8 mouse cellular contexts compared by ENCODE assay signal in genomic region chr17:47614018-47614417, GRCm38 (mm10). TPM values are rescaled to one million over a fixed set of nuclear protein-coding genes. Genes with fewer than 3 reads are reported as not detected.
A peak's percentile ranks its signal among the peaks of the same experiment; 100 is the strongest.
DNase-seq lines count a peak whose midpoint lies in the region; ATAC-seq and TF ChIP-seq lines count a peak whose summit lies in the region.

No protein-coding gene starts in this region.

- no peak for TF ChIP-seq EP300 in liver, postnatal 0 days (IDR thresholded peaks at IDR 0.05; ENCODE audit: low read depth)

- H3K27me3 ChIP-seq in Patski, result no peaks in the 10 kb centered on the region
- H3K27me3 ChIP-seq in liver, postnatal 0 days (ENCODE audit: insufficient read depth, low read length), result no peaks in the 10 kb centered on the region
- no peaks in the 10 kb centered on the region for H3K27me3 ChIP-seq in hindbrain, embryonic 13.5 days

- no peak overlapping the region for H3K4me2 ChIP-seq in liver, postnatal 0 days (ENCODE audit: low read depth, low read length)
- no peak overlapping the region for H3K4me2 ChIP-seq in hindbrain, embryonic 13.5 days

- H3K27ac ChIP-seq in liver, postnatal 0 days (ENCODE audit: low read depth), result no peak overlapping the region
- H3K27ac ChIP-seq in hindbrain, embryonic 13.5 days, result no peak overlapping the region

- DNase-seq in heart, postnatal 14 days, result peak; percentile 35 to 53
- no peak for DNase-seq in heart, postnatal 25 days (ENCODE audit: low spot score)
- DNase-seq in A20 (ENCODE audit: low read depth, low spot score), result peak; percentile 50
- DNase-seq in Patski (ENCODE audit: low read depth, low spot score), result no peak
- peak; percentile 70 for DNase-seq in liver, postnatal 0 days
- no peak for DNase-seq in T-cell, adult 2 months (ENCODE audit: low spot score)
- DNase-seq in layer of hippocampus, adult 9-11 months, result no peak

- no peaks in the 10 kb centered on the region for H3K9me3 ChIP-seq in liver, postnatal 0 days (ENCODE audit: low read length)
- H3K9me3 ChIP-seq in hindbrain, embryonic 13.5 days, result no peaks in the 10 kb centered on the region

- no peak overlapping the region for H3K9ac ChIP-seq in liver, postnatal 0 days (replicated peaks)
- no peak overlapping the region for H3K9ac ChIP-seq in hindbrain, embryonic 13.5 days

- in situ Hi-C loops in Patski (cut with MboI; ENCODE audit: low pct_unique_long_range_greater_than_20kb), result loop anchor here (5.0 kb wide), 2 partner anchors 102 to 237 kb away; no protein-coding TSS in a partner anchor

- H3K36me3 ChIP-seq in liver, postnatal 0 days (replicated peaks; ENCODE audit: insufficient read depth, low read length), result peaks cover 33% of the 10 kb centered on the region
- H3K36me3 ChIP-seq in hindbrain, embryonic 13.5 days, result peaks cover 40% of the 10 kb centered on the region

- H3K4me1 ChIP-seq in liver, postnatal 0 days (ENCODE audit: insufficient read depth), result peaks cover 25% of the 10 kb centered on the region
- H3K4me1 ChIP-seq in hindbrain, embryonic 13.5 days (replicated peaks), result peaks cover 36% of the 10 kb centered on the region

- WGBS in liver, postnatal 0 days (ENCODE audit: insufficient replicate concordance), result 79% methylated on average over 1 of the region's 1 CpGs
- 92% methylated on average over 1 of the region's 1 CpGs for WGBS in hindbrain, embryonic 13.5 days

- intact Hi-C loops in heart, postnatal 14 days (cut with DNase I), result loop anchor here (1.0 kb wide), 1 partner anchor 60 kb away; no protein-coding TSS in a partner anchor
- intact Hi-C loops in heart, postnatal 25 days (cut with DNase I), result loop anchor here (5.0 to 10.0 kb wide), 2 partner anchors 63 to 249 kb away; partner anchors contain the start of gene Mrps10

- ATAC-seq in Patski, result no peak
- ATAC-seq in liver, postnatal 0 days, result no peak
- ATAC-seq in hindbrain, embryonic 13.5 days (ENCODE audit: low FRiP score), result no peak

- no peak overlapping the region for H3K4me3 ChIP-seq in liver, postnatal 0 days (ENCODE audit: low read depth, low read length)
- H3K4me3 ChIP-seq in hindbrain, embryonic 13.5 days, result no peak overlapping the region

- CTCF ChIA-PET in Patski (lab: Charles Lee), result interaction anchor here (0.6 to 2.0 kb wide), 7 partner anchors 8 to 103 kb away, joined by 3 to 9 read pairs (median 4); no protein-coding TSS in a partner anchor

- POLR2A ChIA-PET in Patski (lab: Charles Lee), result interaction anchor here (0.8 kb wide), 1 partner anchor 231 kb away, joined by 3 read pairs; no protein-coding TSS in a partner anchor

- peak; percentile 80 for TF ChIP-seq CTCF in Patski (IDR thresholded peaks at IDR 0.05)
- TF ChIP-seq CTCF in liver, postnatal 0 days (IDR thresholded peaks at IDR 0.05; ENCODE audit: low read depth), result peak; percentile 85

RNA-seq across cellular contexts. Expression of gene Gm20517, which starts 2.6 kb away (rescaled TPM):
- 1 to 10 TPM; 1.9 to 2.5 TPM for total RNA-seq in heart, postnatal 14 days (2021)
- 1 to 10 TPM; 2.3 to 2.5 TPM for total RNA-seq in heart, postnatal 25 days (2021)
- 2.4 TPM for polyA plus RNA-seq in Patski (2021)
- 0.79 and 0.82 TPM in 2 replicates for polyA plus RNA-seq in liver, postnatal 0 days (2015; fragmentation: Nextera tagmentation; extraction: Ambion mirVana)
- polyA plus RNA-seq in hindbrain, embryonic 13.5 days (2015; fragmentation: Nextera tagmentation; extraction: Ambion mirVana), result 2.1 and 2.7 TPM in 2 replicates

RNA-seq across cellular contexts. Expression of gene Med20, which starts 2.6 kb away (rescaled TPM):
- 10 to 100 TPM; 18.7 to 20.8 TPM for total RNA-seq in heart, postnatal 14 days (2021)
- 10 to 100 TPM; 18.3 to 20.1 TPM for total RNA-seq in heart, postnatal 25 days (2021)
- polyA plus RNA-seq in Patski (2021), result 36.3 TPM
- 13.5 and 14.4 TPM in 2 replicates for polyA plus RNA-seq in liver, postnatal 0 days (2015; fragmentation: Nextera tagmentation; extraction: Ambion mirVana)
- polyA plus RNA-seq in hindbrain, embryonic 13.5 days (2015; fragmentation: Nextera tagmentation; extraction: Ambion mirVana), result 42.5 and 44.8 TPM in 2 replicates

RNA-seq across cellular contexts. Expression of gene Bysl, which starts 2.7 kb away (rescaled TPM):
- 10 to 100 TPM; 14.0 to 15.8 TPM for total RNA-seq in heart, postnatal 14 days (2021)
- total RNA-seq in heart, postnatal 25 days (2021), result 10 to 100 TPM; 15.0 to 15.8 TPM
- polyA plus RNA-seq in Patski (2021), result 18.2 TPM
- polyA plus RNA-seq in liver, postnatal 0 days (2015; fragmentation: Nextera tagmentation; extraction: Ambion mirVana), result 8.9 and 10.6 TPM in 2 replicates
- 33.9 and 34.2 TPM in 2 replicates for polyA plus RNA-seq in hindbrain, embryonic 13.5 days (2015; fragmentation: Nextera tagmentation; extraction: Ambion mirVana)

RNA-seq across cellular contexts. Expression of gene Usp49, which starts 16.5 kb away (rescaled TPM):
- 1 to 10 TPM; 4.4 to 4.5 TPM for total RNA-seq in heart, postnatal 14 days (2021)
- 1 to 10 TPM; 3.3 to 4.0 TPM for total RNA-seq in heart, postnatal 25 days (2021)
- polyA plus RNA-seq in Patski (2021), result 10.0 TPM
- polyA plus RNA-seq in liver, postnatal 0 days (2015; fragmentation: Nextera tagmentation; extraction: Ambion mirVana), result 1.2 and 1.6 TPM in 2 replicates
- 8.6 and 9.1 TPM in 2 replicates for polyA plus RNA-seq in hindbrain, embryonic 13.5 days (2015; fragmentation: Nextera tagmentation; extraction: Ambion mirVana)

Comparison
In these comparisons a context has a peak if more than half of its experiments do, and no peak if none do; other contexts are left out.
1. DNase-seq: peak in heart, postnatal 14 days (2 of 2), A20 (single experiment) and liver, postnatal 0 days (single experiment); none in heart, postnatal 25 days (single experiment), Patski (single experiment), T-cell, adult 2 months (single experiment) and layer of hippocampus, adult 9-11 months (single experiment).